Mouse (Mus musculus): ENCODE data around the gene Cyp4f37. TPM values are rescaled to one million over a fixed set of nuclear protein-coding genes. Genes with fewer than 3 reads are reported as not detected.
"Not testable (repeated sequence)": the region's sequence is repeated elsewhere in the genome, so short reads cannot be mapped to it uniquely, and the experiment has no call there.

Cyp4f37 gene
- total and polyA plus RNA-seq, 3 experiments = not detected

GRCm38 (mm10) chr17:32608055-32608454 is 13.1 kb upstream of the Cyp4f37 start:
- TF ChIP-seq RCOR1 (IDR thresholded peaks at IDR 0.05; ENCODE audit: low read depth, low read length) (no peak), CHD2 (IDR thresholded peaks at IDR 0.05; ENCODE audit: low read length) (no peak), E2F4 (IDR thresholded peaks at IDR 0.05; ENCODE audit: borderline replicate concordance, low read depth, low read length) (no peak), KAT2A (conservative IDR thresholded peaks at IDR 0.05; ENCODE audit: low read depth, low read length) (no peak), MXI1 (IDR thresholded peaks at IDR 0.05; ENCODE audit: low read depth, low read length) (no peak), SMC3 (IDR thresholded peaks at IDR 0.05; ENCODE audit: low read depth, low read length) (no peak), USF1 (IDR thresholded peaks at IDR 0.05; ENCODE audit: low read depth, low read length) (no peak), USF2 (IDR thresholded peaks at IDR 0.05; ENCODE audit: borderline replicate concordance in 1 of 2, insufficient read depth in 1 of 2, low read depth in 1 of 2, low read length in 2 of 2) (no peak), POLR2AphosphoS5 (IDR thresholded peaks at IDR 0.05; ENCODE audit: borderline replicate concordance, low read depth, low read length) (no peak)
- Histone ChIP-seq H3K36me3 (ENCODE audit: control insufficient read depth in 1 of 2, insufficient read depth in 2 of 2, low read length in 2 of 2) (no peaks in the 10 kb centered on the region), H3K9me3 (replicated peaks; ENCODE audit: insufficient read depth, low read length) (no peaks in the 10 kb centered on the region), H3K4me3 (ENCODE audit: control insufficient read depth in 1 of 2, insufficient read depth in 1 of 2, low read depth in 2 of 2, low read length in 2 of 2) (no peak overlapping the region), H3K9ac (ENCODE audit: control insufficient read depth, low read depth, low read length, poor library complexity, severe bottlenecking) (no peak overlapping the region), H3K27me3 (ENCODE audit: control insufficient read depth in 1 of 2, insufficient read depth in 2 of 2, low read length in 2 of 2) (peaks cover 0 to 2% of the 10 kb centered on the region in 2 experiments; a peak in 3 of 4 replicates), H3K4me1 (ENCODE audit: control insufficient read depth in 1 of 2, insufficient read depth in 2 of 2, low read length in 2 of 2) (no peaks in the 10 kb centered on the region), H3K27ac (ENCODE audit: control insufficient read depth, low read depth, low read length) (no peak overlapping the region), H3K79me2 (ENCODE audit: control insufficient read depth, insufficient read depth, low read length, poor library complexity) (no peaks in the 10 kb centered on the region)
- DNase-seq (ENCODE audit: low read depth, low spot score) = no peak

- not testable (repeated sequence) for H3K4me3 ChIP-seq (ENCODE audit: control insufficient read depth in 1 of 2, insufficient read depth in 1 of 2, low read depth in 2 of 2, low read length in 2 of 2); H3K36me3 ChIP-seq (ENCODE audit: control insufficient read depth in 1 of 2, insufficient read depth in 2 of 2, low read length in 2 of 2); H3K27ac ChIP-seq (ENCODE audit: control insufficient read depth, low read depth, low read length); H3K4me1 ChIP-seq (ENCODE audit: control insufficient read depth in 1 of 2, insufficient read depth in 2 of 2, low read length in 2 of 2); H3K9ac ChIP-seq (ENCODE audit: control insufficient read depth, low read depth, low read length, poor library complexity, severe bottlenecking); DNase-seq (ENCODE audit: low read depth, low spot score); H3K79me2 ChIP-seq (ENCODE audit: control insufficient read depth, insufficient read depth, low read length, poor library complexity); H3K9me3 ChIP-seq (replicated peaks; ENCODE audit: insufficient read depth, low read length); H3K27me3 ChIP-seq (ENCODE audit: control insufficient read depth in 1 of 2, insufficient read depth in 2 of 2, low read length in 2 of 2)
These were observed 10.9 kb upstream of the Cyp4f37 start for GRCm38 (mm10) chr17:32610231-32610630.

GRCm38 (mm10) chr17:32610896-32611295 is 10.2 kb upstream of the Cyp4f37 start:
- Histone ChIP-seq H3K27ac (ENCODE audit: control insufficient read depth, low read depth, low read length) (no peak overlapping the region), H3K27me3 (ENCODE audit: control insufficient read depth in 1 of 2, insufficient read depth in 2 of 2, low read length in 2 of 2) (peaks cover 0 to 2% of the 10 kb centered on the region in 2 experiments; a peak in 2 of 4 replicates), H3K4me3 (ENCODE audit: control insufficient read depth in 1 of 2, insufficient read depth in 1 of 2, low read depth in 2 of 2, low read length in 2 of 2) (no peak overlapping the region), H3K4me1 (ENCODE audit: control insufficient read depth in 1 of 2, insufficient read depth in 2 of 2, low read length in 2 of 2) (no peaks in the 10 kb centered on the region), H3K36me3 (ENCODE audit: control insufficient read depth in 1 of 2, insufficient read depth in 2 of 2, low read length in 2 of 2) (no peaks in the 10 kb centered on the region), H3K9me3 (replicated peaks; ENCODE audit: insufficient read depth, low read length) (no peaks in the 10 kb centered on the region), H3K79me2 (ENCODE audit: control insufficient read depth, insufficient read depth, low read length, poor library complexity) (no peaks in the 10 kb centered on the region), H3K9ac (ENCODE audit: control insufficient read depth, low read depth, low read length, poor library complexity, severe bottlenecking) (no peak overlapping the region)
- no peak for DNase-seq (ENCODE audit: low read depth, low spot score)
- TF ChIP-seq BHLHE40 (IDR thresholded peaks at IDR 0.05; ENCODE audit: borderline replicate concordance, low read depth, low read length) = no peak
- no peak for TF ChIP-seq POLR2AphosphoS2 (IDR thresholded peaks at IDR 0.05; ENCODE audit: low read length)

Data from MEL (cell line).